In genomic region chr3:85663826-85664225, GRCm38 (mm10) we compare ENCODE assay signal across 23 mouse cellular contexts.
DNase-seq lines count a peak whose midpoint lies in the region; ATAC-seq and TF ChIP-seq lines count a peak whose summit lies in the region.
"Had no signal": no experiment of that assay in that cellular context is flagged by ENCODE, and none has a peak within 500 bp of the region (broad histone marks: within the 10 kb centered on the region; RNA-seq: fewer than 3 reads in every experiment).

No protein-coding gene starts in this region.

- no peak overlapping the region for H3K4me2 ChIP-seq in kidney, embryonic 15.5 days
- H3K4me2 ChIP-seq: embryonic facial prominence, embryonic 12.5 days; heart, embryonic 15.5 days; hindbrain, embryonic 13.5 days; limb, embryonic 15.5 days; liver, embryonic 13.5 days; midbrain, embryonic 13.5 days; stomach, embryonic 15.5 days had no signal

- H3K9ac ChIP-seq in kidney, embryonic 15.5 days = no peak overlapping the region
- H3K9ac ChIP-seq: embryonic facial prominence, embryonic 12.5 days; heart, embryonic 15.5 days; hindbrain, embryonic 13.5 days; limb, embryonic 15.5 days; liver, embryonic 13.5 days; midbrain, embryonic 13.5 days; stomach, embryonic 15.5 days had no signal

- peak; percentile 58; the same call in 1 of the 2 replicates for ATAC-seq in kidney, embryonic 15.5 days (replicated peaks; ENCODE audit: low FRiP score)
- ATAC-seq: forebrain, embryonic 16.5 days; intestine, embryonic 16.5 days; lung, postnatal 0 days; midbrain, embryonic 13.5 days had no signal

- no peak for TF ChIP-seq CTCF in layer of hippocampus, adult 2 months (conservative IDR thresholded peaks at IDR 0.05)

- H3K4me3 ChIP-seq in layer of hippocampus, adult 2 months = no peak overlapping the region
- H3K4me3 ChIP-seq in kidney, embryonic 15.5 days (replicated peaks) = no peak overlapping the region
- H3K4me3 ChIP-seq: embryonic facial prominence, embryonic 12.5 days; heart, embryonic 15.5 days; hindbrain, embryonic 13.5 days; limb, embryonic 10.5 days; limb, embryonic 15.5 days; liver, embryonic 13.5 days; megakaryocyte, embryonic 14.5 days; midbrain, embryonic 13.5 days; stomach, embryonic 15.5 days had no signal

- no peaks in the 10 kb centered on the region for H3K9me3 ChIP-seq in kidney, embryonic 15.5 days (replicated peaks)
- H3K9me3 ChIP-seq: embryonic facial prominence, embryonic 12.5 days; heart, embryonic 15.5 days; hindbrain, embryonic 13.5 days; limb, embryonic 10.5 days; limb, embryonic 15.5 days; liver, embryonic 13.5 days; megakaryocyte, embryonic 14.5 days; midbrain, embryonic 13.5 days; stomach, embryonic 15.5 days had no signal

- WGBS in kidney, embryonic 15.5 days = 79% methylated on average over 5 of the region's 5 CpGs

- peaks cover 25% of the 10 kb centered on the region for H3K4me1 ChIP-seq in kidney, embryonic 15.5 days
- H3K4me1 ChIP-seq: hindbrain, embryonic 13.5 days; limb, embryonic 10.5 days; liver, embryonic 13.5 days; midbrain, embryonic 13.5 days had no signal

- H3K27ac ChIP-seq in layer of hippocampus, adult 2 months = peak overlapping the region; percentile 91
- H3K27ac ChIP-seq in kidney, embryonic 15.5 days = peak overlapping the region; percentile 43
- H3K27ac ChIP-seq: embryonic facial prominence, embryonic 12.5 days; heart, embryonic 15.5 days; hindbrain, embryonic 13.5 days; limb, embryonic 10.5 days; limb, embryonic 15.5 days; liver, embryonic 13.5 days; midbrain, embryonic 13.5 days; stomach, embryonic 15.5 days had no signal

- DNase-seq in layer of hippocampus, adult 2 months (ENCODE audit: low spot score in 2 of 2) = no peak
- no peak for DNase-seq in layer of hippocampus, postnatal 25 days (ENCODE audit: extremely low spot score in 1 of 2, low spot score in 1 of 2)
- peak; percentile 37 for DNase-seq in kidney, postnatal 10 days
- no peak for DNase-seq in adipocyte (ENCODE audit: low spot score)
- no peak for DNase-seq in frontal cortex, postnatal 36 days (ENCODE audit: low spot score in 2 of 2)
- DNase-seq: adrenal gland, adult 2 months; adrenal gland, postnatal 36 days; B cell, adult 2 months; heart, postnatal 36 days; liver, embryonic 13.5 days; lung, adult 18-20 months had no signal

- no peaks in the 10 kb centered on the region for H3K27me3 ChIP-seq in kidney, embryonic 15.5 days
- H3K27me3 ChIP-seq: embryonic facial prominence, embryonic 12.5 days; heart, embryonic 15.5 days; hindbrain, embryonic 13.5 days; limb, embryonic 15.5 days; liver, embryonic 13.5 days; midbrain, embryonic 13.5 days; stomach, embryonic 15.5 days had no signal

- no peaks in the 10 kb centered on the region for H3K36me3 ChIP-seq in kidney, embryonic 15.5 days
- H3K36me3 ChIP-seq: embryonic facial prominence, embryonic 12.5 days; heart, embryonic 15.5 days; hindbrain, embryonic 13.5 days; limb, embryonic 10.5 days; limb, embryonic 15.5 days; liver, embryonic 13.5 days; midbrain, embryonic 13.5 days; stomach, embryonic 15.5 days had no signal
